Mouse (Mus musculus): ENCODE results near the gene Tmem132d. TPM values are rescaled to one million over a fixed set of nuclear protein-coding genes. Genes with fewer than 3 reads are reported as not detected.
A peak's percentile ranks its signal among the peaks of the same experiment; 100 is the strongest.

The Tmem132d gene
- polyA plus RNA-seq, 1 experiment from 2014 or later = 0.02 TPM

GRCm38 (mm10) chr5:128203879-128204581 lies 228.8 kb downstream of the Tmem132d start:
- no peak for ATAC-seq
- no peak overlapping the region for H3K4me2 ChIP-seq
- peaks cover 7% of the 10 kb centered on the region; the same call in 1 of the 2 replicates for H3K9me3 ChIP-seq (replicated peaks)
- H3K4me1 ChIP-seq = no peaks in the 10 kb centered on the region
- no peak overlapping the region for H3K4me3 ChIP-seq
- H3K27ac ChIP-seq = no peak overlapping the region
- no peak overlapping the region for H3K9ac ChIP-seq
- no peaks in the 10 kb centered on the region for H3K27me3 ChIP-seq (replicated peaks)
- no peaks in the 10 kb centered on the region for H3K36me3 ChIP-seq
- 48% methylated on average over 9 of the region's 9 CpGs for WGBS (ENCODE audit: insufficient replicate concordance)

- no peak for ATAC-seq
- 57% methylated on average over 4 of the region's 4 CpGs for WGBS (ENCODE audit: insufficient replicate concordance)
Observed at GRCm38 (mm10) chr5:128194106-128194505, 238.8 kb downstream of the Tmem132d start.

GRCm38 (mm10) chr5:128192485-128193055 lies 240.3 kb downstream of the Tmem132d start:
- no peaks in the 10 kb centered on the region for H3K4me1 ChIP-seq
- no peaks in the 10 kb centered on the region for H3K36me3 ChIP-seq
- ATAC-seq = no peak
- H3K4me2 ChIP-seq = no peak overlapping the region
- WGBS (ENCODE audit: insufficient replicate concordance) = 65% methylated on average over 6 of the region's 6 CpGs
- no peak overlapping the region for H3K9ac ChIP-seq
- H3K27ac ChIP-seq = no peak overlapping the region
- H3K27me3 ChIP-seq (replicated peaks) = no peaks in the 10 kb centered on the region
- H3K4me3 ChIP-seq = no peak overlapping the region
- H3K9me3 ChIP-seq (replicated peaks) = peaks cover 7% of the 10 kb centered on the region; the same call in 1 of the 2 replicates

More at GRCm38 (mm10) chr5:128194106-128194505, 238.8 kb downstream of the Tmem132d start:
- Histone ChIP-seq H3K9ac (no peak overlapping the region), H3K27ac (no peak overlapping the region), H3K4me1 (no peaks in the 10 kb centered on the region), H3K9me3 (replicated peaks) (peaks cover 11% of the 10 kb centered on the region; the same call in 1 of the 2 replicates), H3K36me3 (no peaks in the 10 kb centered on the region), H3K27me3 (replicated peaks) (no peaks in the 10 kb centered on the region), H3K4me2 (no peak overlapping the region), H3K4me3 (no peak overlapping the region)

- no peak overlapping the region for H3K9ac ChIP-seq
- no peak overlapping the region for H3K4me2 ChIP-seq
- no peaks in the 10 kb centered on the region for H3K27me3 ChIP-seq (replicated peaks)
- H3K4me3 ChIP-seq = no peak overlapping the region
- 74% methylated on average over 9 of the region's 9 CpGs for WGBS (ENCODE audit: insufficient replicate concordance)
- no peak for ATAC-seq
- no peak overlapping the region for H3K27ac ChIP-seq
- H3K4me1 ChIP-seq = no peaks in the 10 kb centered on the region
- H3K9me3 ChIP-seq (replicated peaks) = peaks cover 7% of the 10 kb centered on the region; the same call in 1 of the 2 replicates
- no peaks in the 10 kb centered on the region for H3K36me3 ChIP-seq
Observed at GRCm38 (mm10) chr5:128191710-128192109, 241.2 kb downstream of the Tmem132d start.

- no peak overlapping the region for H3K4me2 ChIP-seq
- WGBS (ENCODE audit: insufficient replicate concordance) = 74% methylated on average over 14 of the region's 14 CpGs
- no peaks in the 10 kb centered on the region for H3K27me3 ChIP-seq (replicated peaks)
- H3K9ac ChIP-seq = no peak overlapping the region
- H3K9me3 ChIP-seq (replicated peaks) = peaks cover 7% of the 10 kb centered on the region; the same call in 1 of the 2 replicates
- H3K4me3 ChIP-seq = no peak overlapping the region
- no peaks in the 10 kb centered on the region for H3K4me1 ChIP-seq
- ATAC-seq = no peak
- H3K36me3 ChIP-seq = no peaks in the 10 kb centered on the region
- H3K27ac ChIP-seq = no peak overlapping the region
Observed at GRCm38 (mm10) chr5:128190243-128190820, 242.5 kb downstream of the Tmem132d start.

- H3K9me3 ChIP-seq (replicated peaks) = no peaks in the 10 kb centered on the region
- no peaks in the 10 kb centered on the region for H3K4me1 ChIP-seq
- H3K36me3 ChIP-seq = no peaks in the 10 kb centered on the region
- no peak overlapping the region for H3K4me2 ChIP-seq
- H3K27ac ChIP-seq = no peak overlapping the region
- H3K27me3 ChIP-seq (replicated peaks) = no peaks in the 10 kb centered on the region
- WGBS (ENCODE audit: insufficient replicate concordance) = 63% methylated on average over 2 of the region's 2 CpGs
- no peak overlapping the region for H3K4me3 ChIP-seq
- H3K9ac ChIP-seq = no peak overlapping the region
- ATAC-seq = no peak
Observed at GRCm38 (mm10) chr5:128176234-128176633, 256.6 kb downstream of the Tmem132d start.

- Histone ChIP-seq H3K4me3 (no peak overlapping the region), H3K27me3 (replicated peaks) (no peaks in the 10 kb centered on the region), H3K4me1 (no peaks in the 10 kb centered on the region), H3K36me3 (no peaks in the 10 kb centered on the region), H3K9me3 (replicated peaks) (peaks cover 5% of the 10 kb centered on the region), H3K4me2 (no peak overlapping the region), H3K27ac (no peak overlapping the region), H3K9ac (no peak overlapping the region)
- 65% methylated on average over 12 of the region's 12 CpGs for WGBS (ENCODE audit: insufficient replicate concordance)
- ATAC-seq = no peak
Observed at GRCm38 (mm10) chr5:128158901-128159675, 273.8 kb downstream of the Tmem132d start.

GRCm38 (mm10) chr5:128151461-128151860 lies 281.4 kb downstream of the Tmem132d start:
- 76% methylated on average over 6 of the region's 8 CpGs for WGBS (ENCODE audit: insufficient replicate concordance)

GRCm38 (mm10) chr5:128146901-128147645 lies 285.8 kb downstream of the Tmem132d start:
- H3K4me2 ChIP-seq = no peak overlapping the region
- H3K9ac ChIP-seq = no peak overlapping the region
- H3K27me3 ChIP-seq (replicated peaks) = no peaks in the 10 kb centered on the region
- 73% methylated on average over 15 of the region's 15 CpGs for WGBS (ENCODE audit: insufficient replicate concordance)
- no peaks in the 10 kb centered on the region for H3K36me3 ChIP-seq
- H3K4me3 ChIP-seq = no peak overlapping the region
- no peak for ATAC-seq
- H3K27ac ChIP-seq = no peak overlapping the region
- no peaks in the 10 kb centered on the region for H3K4me1 ChIP-seq
- H3K9me3 ChIP-seq (replicated peaks) = peaks cover 21% of the 10 kb centered on the region; the same call in 1 of the 2 replicates

More at GRCm38 (mm10) chr5:128151461-128151860, 281.4 kb downstream of the Tmem132d start:
- Histone ChIP-seq H3K27me3 (replicated peaks) (no peaks in the 10 kb centered on the region), H3K36me3 (no peaks in the 10 kb centered on the region), H3K4me1 (no peaks in the 10 kb centered on the region), H3K4me3 (no peak overlapping the region), H3K27ac (no peak overlapping the region), H3K4me2 (no peak overlapping the region), H3K9me3 (replicated peaks) (0 out of 2 replicates have a peak, but pooled peaks cover 19% of the 10 kb centered on the region), H3K9ac (no peak overlapping the region)
- no peak for ATAC-seq

- Histone ChIP-seq H3K4me2 (no peak overlapping the region), H3K27ac (no peak overlapping the region), H3K36me3 (no peaks in the 10 kb centered on the region), H3K4me1 (no peaks in the 10 kb centered on the region), H3K9me3 (replicated peaks) (peaks cover 20% of the 10 kb centered on the region; the same call in 1 of the 2 replicates), H3K4me3 (no peak overlapping the region), H3K27me3 (replicated peaks) (no peaks in the 10 kb centered on the region), H3K9ac (no peak overlapping the region)
- ATAC-seq = no peak
- 75% methylated on average over 3 of the region's 3 CpGs for WGBS (ENCODE audit: insufficient replicate concordance)
Observed at GRCm38 (mm10) chr5:128144799-128145198, 288.1 kb downstream of the Tmem132d start.

- Histone ChIP-seq H3K9ac (no peak overlapping the region), H3K27ac (no peak overlapping the region), H3K27me3 (replicated peaks) (no peaks in the 10 kb centered on the region), H3K4me3 (no peak overlapping the region), H3K9me3 (replicated peaks) (no peaks in the 10 kb centered on the region), H3K4me1 (no peaks in the 10 kb centered on the region), H3K4me2 (no peak overlapping the region), H3K36me3 (no peaks in the 10 kb centered on the region)
- 0 out of 2 replicates have a peak, but pooled peaks have one; percentile 37 for ATAC-seq
- 30% methylated on average over 8 of the region's 8 CpGs for WGBS (ENCODE audit: insufficient replicate concordance)
Observed at GRCm38 (mm10) chr5:128136818-128137217, 296.1 kb downstream of the Tmem132d start.

Data from liver, embryonic 12.5 days (tissue).